Mouse (Mus musculus) liver, embryonic 16.5 days (tissue): ENCODE results near the gene Acsl6. TPM values are rescaled to one million over a fixed set of nuclear protein-coding genes. Genes with fewer than 3 reads are reported as not detected.

ENCODE experiments used
- ATAC-seq: fragments of 200-750 bp; cut with Nextera tagmentation; 2 replicates; pipeline ENCODE4 v1.8.0; 2017; ENCODE audit warnings: low read depth, mild to moderate bottlenecking, moderate number of reproducible peaks, moderate library complexity
- H3K27ac ChIP-seq: fragments of 300-500 bp; sonication (generic); 2 replicates; pipeline ENCODE4 v1.5.1; 2014; ENCODE audit warnings: mild to moderate bottlenecking, low read length
- H3K27me3 ChIP-seq: fragments of 300-500 bp; sonication (generic); 2 replicates; pipeline ENCODE4 v1.6.1; 2014; ENCODE audit warnings: low read depth, low read length, mixed read lengths; ENCODE audit not compliant: control insufficient read depth, insufficient read depth
- H3K36me3 ChIP-seq: fragments of 300-500 bp; sonication (generic); 2 replicates; pipeline ENCODE4 v1.6.1; 2014; ENCODE audit warnings: mild to moderate bottlenecking; ENCODE audit not compliant: control insufficient read depth, insufficient read depth
- H3K4me1 ChIP-seq: fragments of 300-500 bp; sonication (generic); 2 replicates; pipeline ENCODE4 v1.6.1; 2014; ENCODE audit warnings: low read depth, low read length, mixed read lengths; ENCODE audit not compliant: control insufficient read depth
- H3K4me2 ChIP-seq: fragments of 300-500 bp; sonication (generic); 2 replicates; pipeline ENCODE4 v1.6.1; 2014; ENCODE audit warnings: low read depth, low read length, mixed read lengths
- H3K4me3 ChIP-seq: fragments of 300-500 bp; sonication (generic); 2 replicates; pipeline ENCODE4 v1.5.1; 2014; ENCODE audit warnings: low read depth, mild to moderate bottlenecking, low read length
- H3K9ac ChIP-seq: fragments of 300-500 bp; sonication (generic); 2 replicates; pipeline ENCODE4 v1.6.1; 2014; ENCODE audit warnings: low read depth, low read length
- H3K9me3 ChIP-seq: fragments of 300-500 bp; sonication (generic); replicated peaks from 2 replicates; pipeline ENCODE4 v1.6.1; 2016; ENCODE audit warnings: low read length; ENCODE audit not compliant: control insufficient read depth
- WGBS: fragments of 180-500 bp; shearing (Covaris S2); extraction: QIAGEN DNeasy Blood & Tissue Kit; methylation state at CpG from one replicate; pipeline ENCODE4 v1.1.7; 2014; ENCODE audit not compliant: insufficient replicate concordance; 5-methylcytosine and 5-hydroxymethylcytosine counted together
- polyA plus RNA-seq: library from polyadenylated mRNA; unstranded; fragments of >200 nt; fragmentation: Nextera tagmentation; extraction: Ambion mirVana; gene quantifications from 2 replicates; pipeline ENCODE4 v1.2.1, GENCODE M21; 2015

Acsl6 gene
- polyA plus RNA-seq, 1 experiment from 2014 or later, result 0.42 TPM

GRCm38 (mm10) chr11:54353121-54353576 is 49.6 kb downstream of the Acsl6 start:
- 63% methylated on average over 8 of the region's 8 CpGs for WGBS

GRCm38 (mm10) chr11:54354595-54355563 is 51.3 kb downstream of the Acsl6 start:
- H3K9ac ChIP-seq, result no peak overlapping the region
- H3K4me1 ChIP-seq, result no peaks in the 10 kb centered on the region
- 35% methylated on average over 15 of the region's 15 CpGs for WGBS

More at GRCm38 (mm10) chr11:54353121-54353576, 49.6 kb downstream of the Acsl6 start:
- ATAC-seq, result no peak
- no peak overlapping the region for H3K4me2 ChIP-seq
- H3K4me3 ChIP-seq, result no peak overlapping the region
- no peaks in the 10 kb centered on the region for H3K9me3 ChIP-seq
- H3K27ac ChIP-seq, result no peak overlapping the region
- no peaks in the 10 kb centered on the region for H3K27me3 ChIP-seq
- H3K9ac ChIP-seq, result no peak overlapping the region
- no peaks in the 10 kb centered on the region for H3K4me1 ChIP-seq
- no peaks in the 10 kb centered on the region for H3K36me3 ChIP-seq

GRCm38 (mm10) chr11:54355564-54355955 is 52.0 kb downstream of the Acsl6 start:
- H3K4me1 ChIP-seq, result no peaks in the 10 kb centered on the region
- H3K36me3 ChIP-seq, result no peaks in the 10 kb centered on the region
- no peaks in the 10 kb centered on the region for H3K9me3 ChIP-seq
- ATAC-seq, result no peak
- no peak overlapping the region for H3K9ac ChIP-seq
- no peak overlapping the region for H3K4me2 ChIP-seq
- H3K4me3 ChIP-seq, result no peak overlapping the region
- no peaks in the 10 kb centered on the region for H3K27me3 ChIP-seq
- WGBS, result 51% methylated on average over 7 of the region's 7 CpGs
- H3K27ac ChIP-seq, result no peak overlapping the region

More at GRCm38 (mm10) chr11:54354595-54355563, 51.3 kb downstream of the Acsl6 start:
- Histone ChIP-seq H3K27ac (no peak overlapping the region), H3K36me3 (no peaks in the 10 kb centered on the region), H3K4me3 (no peak overlapping the region), H3K27me3 (no peaks in the 10 kb centered on the region), H3K9me3 (no peaks in the 10 kb centered on the region), H3K4me2 (no peak overlapping the region)
- no peak for ATAC-seq

- H3K4me2 ChIP-seq, result no peak overlapping the region
- no peaks in the 10 kb centered on the region for H3K27me3 ChIP-seq
- no peaks in the 10 kb centered on the region for H3K36me3 ChIP-seq
- H3K9me3 ChIP-seq, result no peaks in the 10 kb centered on the region
- H3K4me1 ChIP-seq, result no peaks in the 10 kb centered on the region
- H3K9ac ChIP-seq, result no peak overlapping the region
- no peak overlapping the region for H3K27ac ChIP-seq
- WGBS, result 35% methylated on average over 4 of the region's 4 CpGs
- no peak overlapping the region for H3K4me3 ChIP-seq
- ATAC-seq, result no peak
These were observed 53.1 kb downstream of the Acsl6 start for GRCm38 (mm10) chr11:54356676-54357075.

GRCm38 (mm10) chr11:54372553-54372952 is 69.0 kb downstream of the Acsl6 start:
- H3K27me3 ChIP-seq, result no peaks in the 10 kb centered on the region
- no peak overlapping the region for H3K4me2 ChIP-seq
- H3K27ac ChIP-seq, result no peak overlapping the region
- no peak overlapping the region for H3K4me3 ChIP-seq
- no peaks in the 10 kb centered on the region for H3K4me1 ChIP-seq
- no peaks in the 10 kb centered on the region for H3K36me3 ChIP-seq
- H3K9ac ChIP-seq, result no peak overlapping the region
- ATAC-seq, result no peak
- no peaks in the 10 kb centered on the region for H3K9me3 ChIP-seq

- no peak for ATAC-seq
- 27% methylated on average over 8 of the region's 8 CpGs for WGBS
- H3K4me1 ChIP-seq, result no peaks in the 10 kb centered on the region
- no peaks in the 10 kb centered on the region for H3K27me3 ChIP-seq
- no peak overlapping the region for H3K4me3 ChIP-seq
- H3K9ac ChIP-seq, result no peak overlapping the region
- no peaks in the 10 kb centered on the region for H3K9me3 ChIP-seq
- no peak overlapping the region for H3K4me2 ChIP-seq
- no peaks in the 10 kb centered on the region for H3K36me3 ChIP-seq
- H3K27ac ChIP-seq, result no peak overlapping the region
These were observed 86.8 kb downstream of the Acsl6 start for GRCm38 (mm10) chr11:54390386-54390785.

- no peak for ATAC-seq
- WGBS, result 69% methylated on average over 4 of the region's 4 CpGs
These were observed 87.7 kb downstream of the Acsl6 start for GRCm38 (mm10) chr11:54391326-54391725.

GRCm38 (mm10) chr11:54396686-54397085 is 93.1 kb downstream of the Acsl6 start:
- Histone ChIP-seq H3K9me3 (no peaks in the 10 kb centered on the region), H3K27me3 (no peaks in the 10 kb centered on the region), H3K36me3 (no peaks in the 10 kb centered on the region), H3K27ac (no peak overlapping the region), H3K4me2 (no peak overlapping the region), H3K4me3 (no peak overlapping the region), H3K4me1 (no peaks in the 10 kb centered on the region), H3K9ac (no peak overlapping the region)
- no peak for ATAC-seq
- 27% methylated on average over 1 of the region's 1 CpGs for WGBS

More at GRCm38 (mm10) chr11:54391326-54391725, 87.7 kb downstream of the Acsl6 start:
- H3K27ac ChIP-seq, result no peak overlapping the region
- H3K4me1 ChIP-seq, result no peaks in the 10 kb centered on the region
- H3K4me2 ChIP-seq, result no peak overlapping the region
- no peaks in the 10 kb centered on the region for H3K36me3 ChIP-seq
- H3K9ac ChIP-seq, result no peak overlapping the region
- H3K27me3 ChIP-seq, result no peaks in the 10 kb centered on the region
- no peaks in the 10 kb centered on the region for H3K9me3 ChIP-seq
- no peak overlapping the region for H3K4me3 ChIP-seq

- WGBS, result 29% methylated on average over 4 of the region's 4 CpGs
- H3K9ac ChIP-seq, result no peak overlapping the region
These were observed 94.5 kb downstream of the Acsl6 start for GRCm38 (mm10) chr11:54398058-54398457.

More at GRCm38 (mm10) chr11:54398058-54398457, 94.5 kb downstream of the Acsl6 start:
- no peak overlapping the region for H3K27ac ChIP-seq
- H3K27me3 ChIP-seq, result no peaks in the 10 kb centered on the region
- no peaks in the 10 kb centered on the region for H3K9me3 ChIP-seq
- no peak for ATAC-seq
- no peaks in the 10 kb centered on the region for H3K4me1 ChIP-seq
- no peak overlapping the region for H3K4me3 ChIP-seq
- H3K4me2 ChIP-seq, result no peak overlapping the region
- H3K36me3 ChIP-seq, result no peaks in the 10 kb centered on the region
